Mouse (Mus musculus) left cerebral cortex, postnatal 10 days (tissue): ENCODE measurements around the gene Gstm5. TPM values are rescaled to one million over a fixed set of nuclear protein-coding genes. Genes with fewer than 3 reads are reported as not detected.
"Not testable (repeated sequence)": the region's sequence is repeated elsewhere in the genome, so short reads cannot be mapped to it uniquely, and the experiment has no call there.

ENCODE experiments used
- DNase-seq, 2 experiments: peaks; one replicate each; pipeline ENCODE4 v3.0.0; 2021 to 2022; ENCODE audit warnings: low spot score in 2 of 2, mixed read lengths in 1 of 2; ENCODE audit errors: extremely low spot score in 1 of 2
- intact Hi-C: fragments of 180-260 bp; cut with DNase I; formaldehyde crosslinking; loops from one replicate; pipeline ENCODE4 v1.15.1; 2025
- total RNA-seq, 2 experiments: library from RNA; stranded (reverse); gene quantifications; 2 replicates each; pipeline ENCODE4 v1.2.3; 2021

Gene Gstm5
- total RNA-seq, 2 experiments from 2014 or later = 138 to 141 TPM

GRCm38 (mm10) chr3:107868452-107868851 is 27.2 kb upstream of the Gstm5 start:
- peak in 1 of 2 experiments; percentile 51 for DNase-seq
- intact Hi-C loops = loop anchor here (5.0 kb wide), 2 partner anchors 149 to 279 kb away; partner anchors contain the start of genes Gnai3 and Gstm1

GRCm38 (mm10) chr3:107869097-107869496 is 26.5 kb upstream of the Gstm5 start:
- intact Hi-C loops = loop anchor here (1.0 to 5.0 kb wide), 3 partner anchors 148 to 278 kb away; partner anchors contain the start of genes Gnai3 and Gstm1
- DNase-seq = peak in 1 of 2 experiments; percentile 61

DNA sequence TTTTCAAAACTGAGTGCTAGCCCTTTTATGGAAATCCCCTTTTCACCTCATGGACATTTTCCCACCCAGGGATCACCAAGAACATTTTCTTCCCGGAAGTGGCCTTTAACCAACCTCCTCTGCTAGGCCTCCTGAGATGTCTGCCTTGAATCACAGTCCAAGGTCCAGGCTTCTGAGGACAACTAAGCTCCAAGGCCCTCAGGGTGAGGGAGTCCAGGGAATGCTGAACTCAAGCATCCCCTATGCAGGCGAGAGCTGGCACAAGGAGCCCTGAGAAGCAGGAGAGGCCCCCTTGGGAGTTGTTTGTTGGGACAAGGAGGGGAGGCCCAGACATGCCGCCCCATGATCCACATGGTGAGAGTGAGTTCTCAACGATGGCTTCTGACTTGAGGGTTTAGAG is 25.7 kb upstream of the Gstm5 start:
- DNase-seq = no peak
- intact Hi-C loops = loop anchor here (1.0 to 5.0 kb wide), 3 partner anchors 147 to 277 kb away; partner anchors contain the start of genes Gnai3 and Gstm1

DNA sequence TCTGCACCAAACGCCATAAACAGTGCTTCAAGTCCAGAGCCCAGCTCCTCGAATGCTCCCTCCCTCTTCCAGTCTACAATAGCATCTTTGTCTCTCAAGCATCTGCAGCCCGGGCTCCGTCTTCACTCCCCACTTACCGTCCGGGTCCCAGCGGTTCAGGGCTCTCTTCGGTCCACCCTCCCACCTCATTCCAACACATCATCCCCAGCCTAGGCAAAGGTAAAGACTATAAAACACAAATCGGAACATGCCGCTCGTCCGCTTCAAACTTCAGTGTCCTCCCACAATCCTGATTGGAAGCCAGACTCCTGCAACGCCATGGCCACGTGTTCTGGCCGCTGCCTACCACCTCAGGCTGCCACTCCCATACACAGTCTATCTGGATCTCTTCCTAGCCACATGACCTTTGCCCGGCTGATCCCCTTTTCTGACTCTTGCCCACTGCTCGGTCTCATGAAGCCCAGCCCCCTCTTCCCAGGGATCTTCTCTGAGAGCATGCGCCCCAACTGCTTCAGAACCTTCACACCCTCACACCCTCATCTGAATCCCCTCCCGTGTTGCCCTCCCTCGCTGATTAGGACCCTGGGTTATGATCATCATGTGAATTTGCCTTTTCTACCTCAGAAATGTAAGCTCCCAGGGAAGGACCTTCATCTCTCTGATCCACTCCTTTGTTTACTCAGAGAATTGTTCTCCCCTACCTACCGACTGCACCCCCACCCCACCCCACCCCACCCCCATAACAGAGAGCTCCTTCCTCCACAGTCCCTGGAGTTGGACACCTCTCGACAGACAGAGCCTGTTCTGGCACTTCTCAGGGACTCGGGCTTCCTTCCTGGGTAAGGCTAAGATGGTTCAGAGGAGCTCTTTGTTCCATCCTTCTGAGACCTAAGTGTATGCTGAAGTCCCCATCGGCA is 22.0 kb upstream of the Gstm5 start:
- intact Hi-C loops = no loop called here
- no peak for DNase-seq

- DNase-seq = no peak
- intact Hi-C loops = no loop called here
Observed at GRCm38 (mm10) chr3:107875231-107875630, 20.4 kb upstream of the Gstm5 start.

DNA sequence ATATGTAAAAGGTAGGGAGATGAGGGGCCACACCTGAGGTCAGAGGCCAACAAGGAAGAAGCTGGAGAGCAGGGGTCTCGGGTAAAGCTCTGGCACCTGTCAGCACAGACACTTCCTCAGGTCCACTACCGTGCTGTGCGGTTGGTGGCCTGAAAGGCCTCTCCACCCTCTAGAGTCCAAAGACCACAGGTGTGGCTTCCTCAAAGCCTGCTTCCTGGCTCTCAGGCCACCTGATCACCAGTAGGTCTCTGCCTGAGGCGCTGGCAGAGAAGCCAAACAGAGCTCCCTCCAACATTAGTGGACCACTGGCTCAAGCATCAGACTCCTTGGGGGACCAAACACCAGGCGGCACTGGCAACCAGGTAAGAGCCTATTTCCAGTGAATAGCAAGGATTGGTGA is 18.6 kb upstream of the Gstm5 start, which contains the start of gene Eps8l3:
Eps8l3 (plus strand) TSS at position 225 of the 400 bp plus-strand sequence.
- intact Hi-C loops = no loop called here
- DNase-seq = no peak

DNA sequence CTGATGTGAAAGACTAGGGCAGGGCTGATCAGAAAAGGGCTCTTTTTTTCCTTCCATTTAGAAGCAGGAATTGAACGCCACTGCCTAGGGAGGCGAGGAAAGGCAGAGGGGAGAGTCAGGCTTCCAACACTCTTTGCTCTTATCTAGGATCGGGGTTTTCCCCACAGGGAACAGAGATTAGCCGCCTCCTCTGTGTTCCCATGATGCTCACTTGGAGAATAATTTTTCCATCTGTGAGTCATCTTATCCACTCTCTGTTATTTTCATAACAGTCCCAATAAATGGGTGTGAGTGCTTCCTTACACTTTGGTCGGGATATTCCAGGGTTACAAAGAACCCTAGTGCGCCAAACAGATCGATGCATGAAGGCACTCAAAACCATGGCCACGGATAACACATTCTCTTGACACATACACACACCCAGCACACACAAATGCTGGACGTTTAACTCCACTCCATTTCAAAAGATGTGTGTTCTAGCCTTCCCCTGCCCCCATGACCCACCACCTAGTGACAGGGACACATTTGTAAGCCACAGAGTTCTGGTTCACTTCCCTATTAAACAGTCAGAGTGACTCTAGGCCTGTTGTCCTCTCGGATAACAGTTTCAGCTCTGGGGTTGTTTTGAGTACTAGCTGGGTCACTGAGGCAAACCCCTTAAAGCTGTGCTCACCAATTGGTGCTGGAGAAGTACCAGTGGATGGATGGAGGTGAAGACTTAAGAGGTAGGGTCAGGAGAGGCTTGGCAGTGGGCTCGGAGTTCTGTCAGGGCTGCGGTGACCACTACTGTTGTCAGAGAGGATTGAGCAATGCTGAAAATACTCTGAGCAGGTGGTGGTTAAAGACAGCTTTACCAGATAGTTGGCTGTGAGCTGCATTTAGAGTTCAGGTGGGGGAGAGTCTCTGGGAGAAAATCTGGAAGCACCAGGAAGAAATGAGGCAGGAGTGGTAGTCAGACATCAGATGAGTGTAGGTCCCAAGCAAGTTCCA is 17.6 kb upstream of the Gstm5 start:
- intact Hi-C loops = no loop called here
- no peak for DNase-seq

DNA sequence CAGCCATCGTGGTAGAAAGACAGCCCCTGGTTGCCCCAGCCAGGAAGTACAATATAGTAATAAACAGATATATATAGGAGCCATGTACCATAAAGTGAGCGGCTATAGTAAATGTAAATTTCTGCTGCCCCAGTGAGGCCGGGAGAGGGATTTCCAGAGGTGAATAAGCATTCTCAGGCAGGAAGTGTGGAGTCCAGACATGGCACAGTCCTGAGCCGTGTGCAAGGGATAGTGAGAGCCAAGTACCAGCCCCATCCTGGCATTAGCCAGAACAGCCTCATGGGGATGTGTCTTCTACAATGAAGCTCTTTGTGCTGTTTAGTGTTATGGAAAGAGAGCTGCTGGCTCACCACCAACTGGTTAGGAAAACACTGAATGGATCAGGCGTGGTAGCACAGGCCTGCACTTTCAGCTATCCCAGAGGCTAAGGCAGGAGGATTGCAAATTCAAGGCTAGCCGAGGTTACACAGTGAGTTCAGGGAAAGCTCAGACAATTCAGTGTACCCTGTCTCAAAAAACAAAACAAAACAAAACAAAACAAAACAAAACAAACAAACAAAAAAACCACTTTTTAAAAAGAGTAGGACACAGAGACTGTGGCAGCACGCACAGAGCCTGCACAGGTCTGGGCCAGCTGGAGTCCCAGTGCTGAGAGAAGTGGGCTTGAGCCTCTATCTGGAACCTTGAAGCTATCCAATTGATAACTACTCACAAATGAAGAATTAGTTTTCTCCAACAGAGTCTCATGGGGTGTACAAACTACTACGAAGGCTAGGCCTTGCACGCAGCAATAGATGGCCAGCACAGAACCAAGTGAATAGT is 7.7 kb upstream of the Gstm5 start:
- intact Hi-C loops = no loop called here
- peak; percentile 71 to 76 for DNase-seq

GRCm38 (mm10) chr3:107889236-107889635 is 6.4 kb upstream of the Gstm5 start:
- intact Hi-C loops, DNase-seq: not testable (repeated sequence)

GRCm38 (mm10) chr3:107895194-107895719 is 364 bp upstream of the Gstm5 start:
- intact Hi-C loops = no loop called here
- DNase-seq = no peak

DNA sequence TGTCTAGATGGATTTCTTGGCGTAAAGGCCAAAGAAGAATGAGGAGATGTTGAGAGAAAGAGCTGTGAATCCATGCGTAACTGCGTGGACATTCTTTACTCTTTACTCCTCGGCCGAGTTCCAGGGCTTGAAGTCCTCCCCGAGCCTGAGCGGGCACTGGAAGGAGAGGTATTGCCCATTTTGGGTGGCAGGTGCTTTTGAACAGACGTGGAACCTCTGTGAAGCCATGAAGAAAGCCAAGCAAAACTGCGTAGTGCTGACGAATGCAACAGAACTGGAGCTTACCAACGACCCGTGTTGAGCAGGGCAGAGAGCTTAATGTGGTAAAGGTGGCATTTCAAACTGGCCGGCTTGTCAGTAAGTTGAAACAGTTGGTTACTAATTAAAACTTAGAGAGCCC is 3.1 kb downstream of the Gstm5 start:
- intact Hi-C loops = no loop called here
- no peak for DNase-seq

DNA sequence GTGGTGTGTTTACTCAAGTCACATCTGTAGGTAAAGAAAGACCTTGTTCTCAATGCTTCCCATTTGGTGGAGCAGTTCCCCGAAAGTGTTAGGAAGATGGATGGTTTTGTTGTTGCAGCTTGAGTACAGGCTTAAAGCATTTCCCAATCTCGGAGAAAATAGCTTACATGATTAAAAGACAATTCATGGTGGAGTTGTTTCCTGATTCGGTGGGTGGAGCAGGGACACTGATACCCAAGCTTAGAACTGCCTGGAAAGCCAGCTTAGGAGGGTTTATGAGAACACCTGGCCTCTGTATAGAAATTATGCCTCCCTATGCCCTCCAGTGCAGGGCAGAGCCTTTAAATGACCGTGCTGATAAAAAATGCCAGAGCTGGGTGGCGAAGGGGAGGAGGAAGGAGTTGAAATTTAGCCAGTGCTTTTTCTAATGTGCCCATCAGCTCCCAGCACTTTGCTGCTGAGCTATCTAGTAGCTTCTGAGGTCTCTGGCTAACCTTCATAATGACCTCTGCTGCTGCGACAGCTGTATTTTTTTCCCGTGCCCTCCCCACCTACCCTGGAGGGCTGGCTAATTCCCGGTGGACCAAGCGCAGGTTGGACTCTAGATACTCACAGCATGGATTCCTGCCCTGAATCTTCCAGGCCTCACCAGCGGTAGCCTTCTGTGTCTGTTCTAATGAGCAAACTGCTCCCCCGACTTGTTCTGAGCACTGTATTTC is 5.5 kb downstream of the Gstm5 start:
- DNase-seq = no peak
- intact Hi-C loops = no loop called here

DNA sequence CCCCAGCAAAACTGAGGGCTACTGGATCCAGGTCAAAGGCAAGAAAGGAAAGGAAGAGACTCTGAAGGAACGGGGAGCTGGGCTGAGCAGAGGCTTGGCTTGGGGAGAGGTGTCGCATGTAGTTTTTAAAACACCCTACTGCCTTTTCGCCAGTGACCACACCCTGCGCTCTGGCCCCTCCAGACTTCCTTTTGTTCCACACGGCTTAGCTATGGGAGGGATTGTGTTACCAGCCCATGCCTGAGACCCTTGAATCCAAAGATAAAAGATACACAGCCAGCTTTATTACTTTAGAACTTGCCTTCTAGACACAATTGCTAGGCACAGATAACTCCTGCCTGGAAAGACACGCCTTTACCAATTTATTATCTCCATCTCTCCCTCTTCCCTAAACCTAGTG is 10.3 kb downstream of the Gstm5 start:
- DNase-seq = no peak
- intact Hi-C loops = no loop called here

GRCm38 (mm10) chr3:107916674-107917073 is 21.1 kb downstream of the Gstm5 start:
- intact Hi-C loops = loop anchor here (5.0 kb wide), 2 partner anchors 146 to 219 kb away; partner anchors contain the start of gene Ahcyl1
- DNase-seq = no peak

- no peak for DNase-seq
- intact Hi-C loops = loop anchor here (5.0 kb wide), 2 partner anchors 145 to 220 kb away; partner anchors contain the start of gene Ahcyl1
Observed at GRCm38 (mm10) chr3:107917097-107917496, 21.5 kb downstream of the Gstm5 start.

- DNase-seq = peak; percentile 48 to 70
Observed at GRCm38 (mm10) chr3:107917783-107918408, 22.3 kb downstream of the Gstm5 start.

GRCm38 (mm10) chr3:107920348-107920747 is 24.7 kb downstream of the Gstm5 start:
- intact Hi-C loops = no loop called here
- no peak for DNase-seq

More at GRCm38 (mm10) chr3:107917783-107918408, 22.3 kb downstream of the Gstm5 start:
- intact Hi-C loops = loop anchor here (1.0 to 5.0 kb wide), 3 partner anchors 51 to 221 kb away; partner anchors contain the start of gene Ahcyl1
